Mouse (Mus musculus) neutrophil, adult 83 days (primary cell): ENCODE measurements around the gene Vps13c. TPM values are rescaled to one million over a fixed set of nuclear protein-coding genes. Genes with fewer than 3 reads are reported as not detected.

Experiments used
- total RNA-seq, 2 experiments: library from RNA; stranded (reverse); gene quantifications; one replicate each; pipeline ENCODE4 v1.2.4; 2023

Gene Vps13c
- total RNA-seq: 10 to 100 TPM; 62.7 to 77.1 TPM

GRCm38 (mm10) chr9:67839981-67840859 is at the start of gene Vps13c:
Vps13c (plus strand) TSS chr9:67840396.

GRCm38 (mm10) chr9:67832046-67832605 is 8.1 kb upstream of the Vps13c start, which contains the start of gene C2cd4a:
C2cd4a (minus strand) TSS chr9:67832330.

Other genes with a start within 250 kb of the Vps13c start
- not detected for gene C2cd4b, start 81.0 kb upstream of the Vps13c start, total RNA-seq
- gene C2cd4a, start 8.1 kb upstream of the Vps13c start, total RNA-seq: not detected